Mouse (Mus musculus) heart, embryonic 11.5 days (tissue): Measurements from ENCODE around the gene Ankrd34a. TPM values are rescaled to one million over a fixed set of nuclear protein-coding genes. Genes with fewer than 3 reads are reported as not detected.

Source experiments
- ATAC-seq: fragments of 200-750 bp; cut with Nextera tagmentation; replicated peaks from 2 replicates; pipeline ENCODE4 v1.8.0; 2017; ENCODE audit warnings: moderate library complexity; ENCODE audit not compliant: insufficient number of reproducible peaks, low FRiP score, low TSS enrichment
- H3K27ac ChIP-seq: fragments of 300-500 bp; sonication (generic); 2 replicates; pipeline ENCODE4 v1.5.1; 2014; ENCODE audit warnings: mild to moderate bottlenecking, low read depth, low read length
- H3K27me3 ChIP-seq: fragments of 300-500 bp; sonication (generic); 2 replicates; pipeline ENCODE4 v1.6.1; 2014; ENCODE audit warnings: mild to moderate bottlenecking, low read length, mixed read lengths; ENCODE audit not compliant: control insufficient read depth, insufficient read depth
- H3K36me3 ChIP-seq: fragments of 300-500 bp; sonication (generic); 2 replicates; pipeline ENCODE4 v1.6.1; 2014; ENCODE audit warnings: mild to moderate bottlenecking, low read length, moderate library complexity, mixed read lengths; ENCODE audit not compliant: control insufficient read depth, insufficient read depth
- H3K4me1 ChIP-seq: fragments of 300-500 bp; sonication (generic); 2 replicates; pipeline ENCODE4 v1.6.1; 2014; ENCODE audit warnings: low read length; ENCODE audit not compliant: control insufficient read depth, insufficient read depth
- H3K4me2 ChIP-seq: fragments of 300-500 bp; sonication (generic); 2 replicates; pipeline ENCODE4 v1.6.1; 2014; ENCODE audit warnings: mild to moderate bottlenecking, moderate library complexity
- H3K4me3 ChIP-seq: fragments of 300-500 bp; sonication (generic); 2 replicates; pipeline ENCODE4 v1.5.1; 2014; ENCODE audit warnings: low read depth, low read length
- H3K9ac ChIP-seq: fragments of 300-500 bp; sonication (generic); 2 replicates; pipeline ENCODE4 v1.6.1; 2014; ENCODE audit warnings: mild to moderate bottlenecking, low read depth, low read length, moderate library complexity
- H3K9me3 ChIP-seq: fragments of 300-500 bp; sonication (generic); replicated peaks from 2 replicates; pipeline ENCODE4 v1.6.1; 2016; ENCODE audit warnings: low read length; ENCODE audit not compliant: control insufficient read depth
- WGBS: fragments of 180-500 bp; shearing (Covaris S2); extraction: QIAGEN DNeasy Blood & Tissue Kit; methylation state at CpG from one replicate; pipeline ENCODE4 v1.1.7; 2014; ENCODE audit not compliant: insufficient replicate concordance; 5-methylcytosine and 5-hydroxymethylcytosine counted together
- polyA plus RNA-seq: library from polyadenylated mRNA; unstranded; fragments of >200 nt; fragmentation: Nextera tagmentation; extraction: Ambion mirVana; gene quantifications from 2 replicates; pipeline ENCODE4 v1.2.1, GENCODE M21; 2014

The Ankrd34a gene
- polyA plus RNA-seq, 1 experiment from 2014 or later = 9.0 TPM

DNA sequence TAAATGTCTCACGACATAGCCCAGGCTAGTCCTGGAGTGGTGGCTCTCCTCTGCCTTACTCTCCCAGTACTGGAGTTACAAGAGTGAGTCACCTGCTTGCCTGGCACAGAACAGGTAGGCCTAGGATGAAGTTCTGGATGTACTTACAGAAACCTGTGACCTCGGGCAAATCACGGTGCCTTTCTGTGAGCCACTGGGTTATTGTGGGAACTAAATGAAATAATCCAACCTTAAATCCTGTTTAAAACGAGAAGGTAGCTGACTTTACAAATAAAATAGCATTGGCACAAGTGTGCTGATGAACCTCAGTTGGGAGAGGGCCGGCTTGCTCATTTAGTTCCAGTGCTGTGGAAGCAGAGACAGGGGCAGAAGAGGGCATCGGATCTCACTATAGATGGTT, 42.2 kb upstream of the Ankrd34a start:
- H3K9me3 ChIP-seq = no peaks in the 10 kb centered on the region
- H3K9ac ChIP-seq = no peak overlapping the region
- H3K27me3 ChIP-seq = no peaks in the 10 kb centered on the region
- H3K27ac ChIP-seq = no peak overlapping the region
- ATAC-seq = no peak
- H3K4me2 ChIP-seq = no peak overlapping the region
- H3K4me1 ChIP-seq = peaks cover 14% of the 10 kb centered on the region
- no peak overlapping the region for H3K4me3 ChIP-seq
- no peaks in the 10 kb centered on the region for H3K36me3 ChIP-seq
- WGBS = 78% methylated on average over 6 of the region's 6 CpGs

DNA sequence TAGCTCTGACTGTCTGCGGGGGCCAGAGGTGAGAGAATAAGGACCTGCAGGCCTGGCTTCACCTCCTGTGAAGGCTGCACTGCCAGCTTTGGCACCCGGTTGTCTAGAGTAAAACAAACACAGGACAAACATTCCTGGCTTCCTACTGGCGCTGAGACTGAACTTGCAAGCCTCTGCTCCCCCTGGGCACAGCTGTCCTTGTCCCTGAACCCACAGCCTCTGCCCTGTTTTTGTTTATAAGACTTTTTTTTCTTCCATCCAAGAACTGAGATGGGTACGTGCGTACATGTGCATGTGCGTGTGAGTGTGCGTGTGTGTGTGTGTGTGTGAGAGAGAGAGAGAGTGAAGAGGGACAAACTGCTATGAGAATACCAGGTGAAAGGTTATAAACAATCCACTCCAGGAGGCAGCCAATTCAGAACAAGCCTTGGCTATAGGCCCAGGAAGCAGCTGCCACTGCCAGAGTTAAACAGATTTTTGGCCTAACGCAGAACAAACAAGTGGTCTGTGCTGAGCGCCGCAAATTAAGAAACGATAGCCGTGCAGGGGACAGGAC, 41.3 kb upstream of the Ankrd34a start:
- peaks cover 21% of the 10 kb centered on the region for H3K4me1 ChIP-seq
- H3K36me3 ChIP-seq = 0 out of 2 replicates have a peak, but pooled peaks cover 6% of the 10 kb centered on the region
- H3K9me3 ChIP-seq = no peaks in the 10 kb centered on the region
- H3K9ac ChIP-seq = 0 out of 2 replicates have a peak overlapping the region, but pooled peaks have one; percentile 39
- H3K4me3 ChIP-seq = no peak overlapping the region
- ATAC-seq = no peak
- 55% methylated on average over 12 of the region's 12 CpGs for WGBS
- H3K27me3 ChIP-seq = no peaks in the 10 kb centered on the region
- no peak overlapping the region; the same call in 1 of the 2 replicates for H3K4me2 ChIP-seq
- H3K27ac ChIP-seq = peak overlapping the region; percentile 73

DNA sequence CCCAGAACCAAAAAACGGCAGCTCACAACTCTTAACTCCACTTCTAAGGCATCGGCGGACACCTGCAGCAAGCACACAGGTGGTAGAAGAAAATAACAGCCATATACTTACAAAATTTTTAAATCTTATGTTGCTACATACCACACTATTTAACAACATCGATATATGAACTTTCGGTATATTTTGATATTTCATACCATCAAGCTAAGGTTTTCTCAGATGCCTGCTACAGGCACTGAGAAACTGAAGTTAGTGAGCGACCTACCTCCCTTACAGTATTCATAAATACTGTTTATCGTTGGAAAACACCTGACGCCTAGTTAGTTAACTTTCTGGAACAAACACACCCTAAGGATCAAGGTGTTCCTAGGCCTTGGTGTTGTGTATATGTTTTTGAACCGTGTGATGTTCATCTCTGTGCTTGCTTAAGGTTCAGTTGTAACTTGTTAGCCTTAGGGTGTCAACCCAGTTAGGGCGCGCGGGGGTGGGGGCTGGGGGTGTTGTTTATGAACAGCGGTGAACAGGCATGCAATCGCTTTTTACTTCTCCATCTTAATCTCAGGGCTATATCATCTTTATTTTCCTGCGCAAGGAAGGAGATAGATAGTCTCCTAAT, 40.3 kb upstream of the Ankrd34a start:
- peak overlapping the region; percentile 86; the same call in 1 of the 2 replicates for H3K9ac ChIP-seq
- H3K4me1 ChIP-seq = peaks cover 31% of the 10 kb centered on the region
- no peak for ATAC-seq
- peaks cover 15% of the 10 kb centered on the region for H3K36me3 ChIP-seq
- no peaks in the 10 kb centered on the region for H3K9me3 ChIP-seq
- 75% methylated on average over 15 of the region's 15 CpGs for WGBS
- H3K4me3 ChIP-seq = peak overlapping the region; percentile 70
- H3K4me2 ChIP-seq = peak overlapping the region; percentile 90
- no peaks in the 10 kb centered on the region for H3K27me3 ChIP-seq
- H3K27ac ChIP-seq = peak overlapping the region; percentile 73

DNA sequence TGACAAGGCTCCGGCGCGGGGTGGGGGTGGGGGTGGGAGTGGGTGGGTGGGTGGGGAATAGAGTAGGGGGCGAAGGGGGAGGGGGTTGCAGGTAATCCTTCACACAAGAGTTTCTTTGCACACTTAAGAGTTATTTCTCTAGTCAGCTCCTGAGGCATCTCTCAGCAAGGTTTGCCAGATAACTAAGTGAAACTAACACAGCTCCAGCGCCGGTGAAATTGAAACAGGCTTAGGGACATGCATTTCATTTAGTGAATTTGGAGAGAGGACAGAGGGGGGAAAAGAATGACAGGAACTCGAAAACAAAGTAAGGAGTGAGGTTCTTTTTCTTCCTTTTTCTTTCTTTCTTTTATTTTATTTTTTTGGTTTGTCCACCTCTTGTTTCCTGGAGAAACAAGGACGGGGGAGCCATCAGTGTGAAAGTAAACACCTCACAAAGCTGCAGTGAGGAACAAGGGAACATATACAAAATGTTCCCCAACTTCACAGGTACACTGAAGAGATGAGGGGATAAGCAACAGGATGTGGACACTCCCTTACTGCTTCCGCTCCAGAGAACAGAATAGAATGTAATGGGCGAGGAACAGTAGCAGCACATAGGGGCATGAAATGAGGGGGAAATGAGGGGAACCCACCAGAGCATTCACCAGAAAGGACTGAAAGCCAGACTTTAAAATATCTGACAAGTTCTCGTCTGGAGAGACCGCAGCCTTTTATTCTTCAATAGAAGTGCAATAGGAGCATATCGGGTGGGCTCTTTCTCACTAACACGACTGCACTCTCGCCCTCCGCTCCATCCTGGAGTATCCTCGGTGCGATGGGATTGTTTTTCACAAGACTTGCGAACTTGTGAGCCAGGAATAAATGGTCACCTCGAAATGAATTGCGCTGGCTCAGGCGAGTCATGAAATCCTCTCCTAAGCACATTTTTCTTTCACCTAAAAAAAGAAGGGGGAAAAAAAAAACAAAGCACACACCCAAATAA, 39.5 kb upstream of the Ankrd34a start:
- peaks cover 31% of the 10 kb centered on the region for H3K4me1 ChIP-seq
- 3% methylated on average over 22 of the region's 22 CpGs for WGBS

DNA sequence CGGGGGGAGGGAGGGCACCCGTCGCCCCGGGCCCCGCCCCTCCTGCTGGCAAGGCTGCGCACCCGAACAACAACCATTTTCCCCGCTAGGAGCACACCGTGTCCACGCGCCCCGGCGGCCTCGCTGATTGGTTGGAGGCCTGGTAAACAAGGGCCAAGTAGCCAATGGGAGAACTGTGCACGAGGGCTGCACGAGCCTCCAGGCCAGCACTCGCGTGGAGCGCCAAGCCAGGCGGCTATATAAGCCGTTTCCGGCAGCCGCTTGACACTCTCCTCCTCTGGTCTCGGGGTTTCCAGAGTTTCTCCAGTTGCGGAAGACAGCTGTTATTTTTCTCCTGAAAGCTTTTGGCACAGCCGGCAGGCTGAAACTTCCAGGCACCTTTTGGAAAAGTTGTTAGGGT, 38.7 kb upstream of the Ankrd34a start, which contains the start of gene Txnip:
Txnip (plus strand) TSS at position 264 of the 400 bp plus-strand sequence.
- Histone ChIP-seq H3K4me2 (peak within 1 kb of the TSS; percentile 90), H3K4me1 (peaks cover 31% of the 10 kb centered on the region), H3K9ac (peak within 1 kb of the TSS; percentile 86), H3K27me3 (no peaks in the 10 kb centered on the region), H3K36me3 (peaks cover 18% of the 10 kb centered on the region), H3K27ac (peak within 1 kb of the TSS; percentile 94), H3K9me3 (no peaks in the 10 kb centered on the region), H3K4me3 (peak within 1 kb of the TSS; percentile 70)
- ATAC-seq = peak; percentile 99
- under 1% methylated on average over 25 of the region's 26 CpGs for WGBS

More for the DNA sequence above, 39.5 kb upstream of the Ankrd34a start:
- Histone ChIP-seq H3K4me2 (peak overlapping the region; percentile 90), H3K27ac (peak overlapping the region; percentile 94), H3K27me3 (no peaks in the 10 kb centered on the region), H3K9me3 (no peaks in the 10 kb centered on the region), H3K9ac (peak overlapping the region; percentile 86), H3K36me3 (peaks cover 18% of the 10 kb centered on the region), H3K4me3 (peak overlapping the region; percentile 70)
- ATAC-seq = no peak

DNA sequence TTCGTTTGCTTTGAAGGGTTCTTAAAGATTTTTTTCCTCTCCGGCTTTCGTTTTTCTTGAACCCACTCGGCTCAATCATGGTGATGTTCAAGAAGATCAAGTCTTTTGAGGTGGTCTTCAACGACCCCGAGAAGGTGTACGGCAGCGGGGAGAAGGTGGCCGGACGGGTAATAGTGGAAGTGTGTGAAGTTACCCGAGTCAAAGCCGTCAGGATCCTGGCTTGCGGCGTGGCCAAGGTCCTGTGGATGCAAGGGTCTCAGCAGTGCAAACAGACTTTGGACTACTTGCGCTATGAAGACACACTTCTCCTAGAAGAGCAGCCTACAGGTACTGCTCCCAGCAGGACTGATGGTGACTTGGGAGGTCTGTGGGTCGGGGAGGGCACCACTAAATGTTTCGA, 38.3 kb upstream of the Ankrd34a start:
- H3K9ac ChIP-seq = peak overlapping the region; percentile 86
- H3K9me3 ChIP-seq = no peaks in the 10 kb centered on the region
- H3K4me1 ChIP-seq = peaks cover 31% of the 10 kb centered on the region
- peaks cover 18% of the 10 kb centered on the region for H3K36me3 ChIP-seq
- peak overlapping the region; percentile 70 for H3K4me3 ChIP-seq
- peak overlapping the region; percentile 94 for H3K27ac ChIP-seq
- no peak for ATAC-seq
- 1% methylated on average over 17 of the region's 17 CpGs for WGBS
- H3K27me3 ChIP-seq = no peaks in the 10 kb centered on the region
- peak overlapping the region; percentile 90 for H3K4me2 ChIP-seq

DNA sequence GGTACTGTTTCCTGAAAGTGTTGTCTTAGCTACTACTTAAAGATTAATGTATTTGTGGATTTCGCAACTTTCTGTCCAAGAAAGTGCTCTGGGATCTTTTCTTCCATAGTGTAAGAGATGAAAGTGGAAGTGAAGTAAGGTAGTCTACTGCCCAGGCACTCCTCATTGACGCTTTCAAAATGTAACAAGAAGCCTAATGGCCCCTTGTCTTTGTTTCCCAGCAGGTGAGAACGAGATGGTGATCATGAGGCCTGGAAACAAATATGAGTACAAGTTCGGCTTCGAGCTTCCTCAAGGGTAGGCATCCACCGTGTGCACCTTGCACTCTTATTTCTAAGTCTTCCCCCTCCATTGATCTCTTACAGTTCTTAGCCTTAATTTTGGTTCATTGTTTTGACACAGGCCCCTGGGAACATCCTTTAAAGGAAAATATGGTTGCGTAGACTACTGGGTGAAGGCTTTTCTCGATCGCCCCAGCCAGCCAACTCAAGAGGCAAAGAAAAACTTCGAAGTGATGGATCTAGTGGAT, 37.7 kb upstream of the Ankrd34a start:
- H3K36me3 ChIP-seq = peaks cover 18% of the 10 kb centered on the region
- H3K4me2 ChIP-seq = peak overlapping the region; percentile 90
- no peaks in the 10 kb centered on the region for H3K27me3 ChIP-seq
- H3K9ac ChIP-seq = peak overlapping the region; percentile 86
- H3K9me3 ChIP-seq = no peaks in the 10 kb centered on the region
- WGBS = 31% methylated on average over 10 of the region's 10 CpGs
- peak overlapping the region; percentile 94 for H3K27ac ChIP-seq
- no peak for ATAC-seq
- H3K4me1 ChIP-seq = peaks cover 31% of the 10 kb centered on the region
- peak overlapping the region; percentile 70 for H3K4me3 ChIP-seq

DNA sequence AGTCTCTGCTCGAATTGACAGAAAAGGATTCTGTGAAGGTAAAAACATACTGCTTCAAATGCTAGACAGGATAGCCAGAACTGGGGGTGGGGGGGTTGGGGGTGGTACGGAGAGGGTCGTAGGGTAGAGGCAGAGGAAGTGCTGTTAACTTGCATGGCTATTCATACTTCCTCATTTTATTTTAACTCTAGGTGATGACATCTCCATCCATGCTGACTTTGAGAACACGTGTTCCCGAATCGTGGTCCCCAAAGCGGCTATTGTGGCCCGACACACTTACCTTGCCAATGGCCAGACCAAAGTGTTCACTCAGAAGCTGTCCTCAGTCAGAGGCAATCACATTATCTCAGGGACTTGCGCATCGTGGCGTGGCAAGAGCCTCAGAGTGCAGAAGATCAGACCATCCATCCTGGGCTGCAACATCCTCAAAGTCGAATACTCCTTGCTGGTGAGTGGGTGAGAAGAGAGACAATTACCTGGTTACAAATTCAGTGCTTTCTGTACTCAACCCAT, 37.0 kb upstream of the Ankrd34a start:
- Histone ChIP-seq H3K27me3 (no peaks in the 10 kb centered on the region), H3K36me3 (peaks cover 18% of the 10 kb centered on the region), H3K4me1 (peaks cover 36% of the 10 kb centered on the region), H3K4me3 (peak overlapping the region; percentile 70), H3K4me2 (peak overlapping the region; percentile 90), H3K27ac (peak overlapping the region; percentile 94), H3K9me3 (no peaks in the 10 kb centered on the region), H3K9ac (peak overlapping the region; percentile 86)
- no peak for ATAC-seq
- WGBS = 50% methylated on average over 12 of the region's 12 CpGs
